Mouse (Mus musculus) stomach, embryonic 16.5 days (tissue): ENCODE data around the gene Mvb12a. TPM values are rescaled to one million over a fixed set of nuclear protein-coding genes. Genes with fewer than 3 reads are reported as not detected.
A peak's percentile ranks its signal among the peaks of the same experiment; 100 is the strongest.

ENCODE experiments used
- ATAC-seq: fragments of 200-750 bp; cut with Nextera tagmentation; 2 replicates; pipeline ENCODE4 v1.8.0; 2017; ENCODE audit warnings: moderate number of reproducible peaks, moderate TSS enrichment; ENCODE audit not compliant: insufficient read depth, low FRiP score
- H3K27ac ChIP-seq: fragments of 300-500 bp; sonication (generic); 2 replicates; pipeline ENCODE4 v1.5.1; 2014; ENCODE audit warnings: low read length
- H3K27me3 ChIP-seq: fragments of 300-500 bp; sonication (generic); 2 replicates; pipeline ENCODE4 v1.6.1; 2014; ENCODE audit warnings: low read length, control low read depth, mixed read lengths; ENCODE audit not compliant: control insufficient read depth, insufficient read depth
- H3K36me3 ChIP-seq: fragments of 300-500 bp; sonication (generic); 2 replicates; pipeline ENCODE4 v1.6.1; 2014; ENCODE audit warnings: low read length; ENCODE audit not compliant: control insufficient read depth, insufficient read depth
- H3K4me1 ChIP-seq: fragments of 300-500 bp; sonication (generic); 2 replicates; pipeline ENCODE4 v1.6.1; 2014; ENCODE audit warnings: low read length, control low read depth, mixed read lengths; ENCODE audit not compliant: control insufficient read depth, insufficient read depth
- H3K4me2 ChIP-seq: fragments of 300-500 bp; sonication (generic); 2 replicates; pipeline ENCODE4 v1.6.1; 2014; ENCODE audit warnings: low read depth, low read length, mixed read lengths
- H3K4me3 ChIP-seq: fragments of 300-500 bp; sonication (generic); replicated peaks from 2 replicates; pipeline ENCODE4 v1.5.1; 2014; ENCODE audit warnings: mild to moderate bottlenecking, low read length
- H3K9ac ChIP-seq: fragments of 300-500 bp; sonication (generic); 2 replicates; pipeline ENCODE4 v1.6.1; 2014; ENCODE audit warnings: low read length
- H3K9me3 ChIP-seq: fragments of 300-500 bp; sonication (generic); replicated peaks from 2 replicates; pipeline ENCODE4 v1.6.1; 2016; ENCODE audit warnings: low read length, control low read depth; ENCODE audit not compliant: control insufficient read depth
- WGBS: fragments of 180-500 bp; shearing (Covaris S2); extraction: QIAGEN DNeasy Blood & Tissue Kit; methylation state at CpG from one replicate; pipeline ENCODE4 v1.1.7; 2014; 5-methylcytosine and 5-hydroxymethylcytosine counted together
- polyA plus RNA-seq: library from polyadenylated mRNA; unstranded; fragments of >200 nt; fragmentation: Nextera tagmentation; extraction: Ambion mirVana; gene quantifications from 2 replicates; pipeline ENCODE4 v1.2.1, GENCODE M21; 2015

Mvb12a gene
- polyA plus RNA-seq, 1 experiment from 2014 or later, result 103 TPM

DNA sequence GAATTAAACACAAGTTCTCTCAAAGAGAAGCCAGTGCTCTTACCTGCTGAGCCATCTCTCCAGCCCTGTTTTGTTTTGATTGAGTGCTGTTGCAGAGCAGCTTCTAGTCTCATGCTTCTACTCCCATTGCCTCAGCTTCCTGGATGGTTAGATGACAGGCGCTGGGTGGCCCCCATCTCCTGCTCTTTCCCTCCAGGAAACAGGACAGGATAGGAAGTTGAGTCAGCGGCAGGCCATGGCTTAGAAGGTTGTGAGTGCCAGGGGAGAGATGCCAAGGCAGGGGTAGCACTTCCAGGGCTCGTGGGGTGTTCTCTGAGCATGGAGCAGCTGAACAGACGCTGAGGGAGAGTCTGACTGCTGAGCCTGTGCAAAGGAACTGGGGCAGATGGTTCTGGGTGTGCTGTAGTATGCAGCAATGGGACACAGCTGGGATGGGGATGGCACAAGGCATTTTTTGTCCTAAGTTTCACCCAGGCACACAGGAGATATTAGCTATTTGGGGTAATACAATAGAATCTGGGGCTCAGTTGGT lies 35.2 kb downstream of the Mvb12a start:
- Histone ChIP-seq H3K4me3 (no peak overlapping the region), H3K4me1 (no peaks in the 10 kb centered on the region), H3K27me3 (no peaks in the 10 kb centered on the region), H3K9me3 (no peaks in the 10 kb centered on the region), H3K4me2 (no peak overlapping the region), H3K9ac (no peak overlapping the region), H3K36me3 (no peaks in the 10 kb centered on the region), H3K27ac (no peak overlapping the region)
- WGBS, result 70% methylated on average over 4 of the region's 4 CpGs
- ATAC-seq, result no peak

DNA sequence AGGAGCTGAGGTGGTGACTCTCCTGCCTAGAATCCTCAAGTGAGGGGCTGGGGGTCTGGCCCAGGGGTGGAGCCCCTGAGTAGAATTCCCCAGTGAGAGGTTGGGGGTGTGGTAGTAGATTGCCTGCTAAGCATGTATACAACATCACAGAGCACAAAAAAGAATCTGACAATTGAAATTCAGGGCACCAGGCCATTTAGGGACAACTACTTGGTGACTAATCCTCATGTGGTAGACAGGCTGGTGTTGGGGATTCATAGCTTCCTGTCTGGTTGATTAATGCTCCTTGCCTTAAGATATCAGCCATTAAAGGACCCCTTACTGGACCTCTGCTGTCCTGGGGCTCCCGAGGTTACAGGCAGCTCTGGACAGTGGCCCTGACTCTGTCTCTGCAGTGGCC lies 36.3 kb downstream of the Mvb12a start:
- ATAC-seq, result no peak
- no peaks in the 10 kb centered on the region for H3K36me3 ChIP-seq
- no peaks in the 10 kb centered on the region for H3K4me1 ChIP-seq
- 76% methylated on average over 1 of the region's 1 CpGs for WGBS
- no peak overlapping the region for H3K4me3 ChIP-seq
- no peak overlapping the region for H3K27ac ChIP-seq
- no peaks in the 10 kb centered on the region for H3K27me3 ChIP-seq
- no peak overlapping the region for H3K9ac ChIP-seq
- no peaks in the 10 kb centered on the region for H3K9me3 ChIP-seq
- H3K4me2 ChIP-seq, result no peak overlapping the region

DNA sequence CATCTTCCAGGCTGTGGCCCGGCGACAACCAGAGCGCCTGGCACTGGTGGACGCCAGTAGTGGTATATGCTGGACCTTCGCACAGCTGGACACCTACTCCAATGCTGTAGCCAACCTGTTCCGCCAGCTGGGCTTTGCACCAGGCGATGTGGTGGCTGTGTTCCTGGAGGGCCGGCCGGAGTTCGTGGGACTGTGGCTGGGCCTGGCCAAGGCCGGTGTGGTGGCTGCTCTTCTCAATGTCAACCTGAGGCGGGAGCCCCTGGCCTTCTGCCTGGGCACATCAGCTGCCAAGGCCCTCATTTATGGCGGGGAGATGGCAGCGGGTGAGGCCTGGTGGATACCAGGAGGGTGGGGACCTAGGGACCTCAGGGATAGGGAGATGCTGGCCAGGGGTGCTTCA lies 36.8 kb downstream of the Mvb12a start:
- WGBS, result 88% methylated on average over 14 of the region's 14 CpGs
- H3K9ac ChIP-seq, result no peak overlapping the region
- H3K4me1 ChIP-seq, result no peaks in the 10 kb centered on the region
- no peak overlapping the region for H3K4me3 ChIP-seq
- no peak for ATAC-seq
- H3K27ac ChIP-seq, result no peak overlapping the region
- H3K27me3 ChIP-seq, result no peaks in the 10 kb centered on the region
- peaks cover 3% of the 10 kb centered on the region for H3K36me3 ChIP-seq
- H3K9me3 ChIP-seq, result no peaks in the 10 kb centered on the region
- no peak overlapping the region for H3K4me2 ChIP-seq

DNA sequence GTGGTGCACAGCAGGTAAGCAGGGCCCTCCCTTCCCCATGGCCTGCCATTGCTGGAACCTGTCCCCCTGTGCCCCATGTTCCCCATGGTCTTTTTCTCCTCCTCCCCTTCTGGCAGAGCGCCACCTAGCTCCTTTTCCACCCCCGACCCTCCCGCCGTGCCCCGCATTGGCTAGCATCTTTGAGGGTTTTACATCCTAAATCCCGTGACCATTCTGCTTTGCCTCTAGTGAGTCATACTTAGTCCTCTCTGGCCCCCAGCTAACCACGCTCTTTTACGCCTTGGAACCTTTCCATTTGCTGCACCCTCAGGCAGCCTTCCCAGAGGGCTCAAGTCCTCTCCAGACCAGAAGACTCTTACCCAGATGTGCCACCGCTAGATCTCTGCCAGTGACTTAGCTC lies 37.5 kb downstream of the Mvb12a start:
- H3K27ac ChIP-seq, result peak overlapping the region; percentile 58; the same call in 1 of the 2 replicates
- H3K36me3 ChIP-seq, result peaks cover 5% of the 10 kb centered on the region
- H3K9ac ChIP-seq, result no peak overlapping the region
- H3K4me2 ChIP-seq, result no peak overlapping the region
- H3K4me3 ChIP-seq, result no peak overlapping the region
- ATAC-seq, result no peak
- H3K4me1 ChIP-seq, result no peaks in the 10 kb centered on the region
- WGBS, result 55% methylated on average over 9 of the region's 9 CpGs
- H3K27me3 ChIP-seq, result no peaks in the 10 kb centered on the region
- no peaks in the 10 kb centered on the region for H3K9me3 ChIP-seq

DNA sequence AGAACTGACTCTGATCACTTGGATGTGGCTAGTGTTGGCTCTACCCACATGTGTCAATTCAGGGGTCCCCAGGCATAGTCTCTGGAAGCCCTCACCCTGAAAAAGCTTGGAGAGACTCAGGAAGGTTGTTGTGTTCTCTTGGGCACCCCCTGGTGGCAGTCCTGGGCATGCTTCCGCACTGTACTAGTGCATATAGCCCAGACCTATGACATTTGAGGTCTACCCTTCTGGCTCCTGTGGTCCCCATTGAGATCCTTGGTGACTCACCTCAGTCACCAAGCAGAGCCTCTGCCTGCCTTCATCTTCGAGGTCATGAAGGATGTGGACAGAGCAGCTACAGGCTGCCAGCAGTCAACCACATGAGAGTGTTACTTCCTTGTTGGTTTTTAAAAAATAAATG lies 44.2 kb downstream of the Mvb12a start:
- no peaks in the 10 kb centered on the region for H3K9me3 ChIP-seq
- no peak overlapping the region for H3K27ac ChIP-seq
- no peak overlapping the region for H3K4me2 ChIP-seq
- no peaks in the 10 kb centered on the region for H3K27me3 ChIP-seq
- ATAC-seq, result no peak
- peaks cover 8% of the 10 kb centered on the region for H3K4me1 ChIP-seq
- peaks cover 5% of the 10 kb centered on the region for H3K36me3 ChIP-seq
- H3K4me3 ChIP-seq, result no peak overlapping the region
- 71% methylated on average over 2 of the region's 2 CpGs for WGBS
- H3K9ac ChIP-seq, result no peak overlapping the region

DNA sequence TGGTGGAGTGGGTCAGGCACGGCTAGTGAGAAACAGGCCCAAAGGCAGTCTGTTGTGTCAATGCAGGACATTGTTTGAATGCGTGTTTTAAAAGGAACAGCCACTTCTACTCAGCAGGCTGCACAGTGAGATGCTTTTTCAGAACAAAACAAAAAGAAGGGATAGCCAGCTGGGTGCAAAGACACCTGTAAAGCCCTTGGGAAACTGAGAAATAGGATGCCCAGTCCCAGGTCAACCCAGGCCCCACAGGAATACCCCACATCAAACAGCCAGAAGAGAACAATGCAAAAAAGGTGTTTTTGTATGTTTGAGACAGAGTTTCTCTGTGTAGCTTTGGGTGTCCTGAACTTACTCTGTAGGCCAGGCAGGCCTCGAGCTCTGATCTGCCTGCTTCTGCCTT lies 46.0 kb downstream of the Mvb12a start:
- H3K9ac ChIP-seq, result no peak overlapping the region
- H3K27me3 ChIP-seq, result no peaks in the 10 kb centered on the region
- H3K36me3 ChIP-seq, result peaks cover 5% of the 10 kb centered on the region
- ATAC-seq, result no peak
- 75% methylated on average over 3 of the region's 3 CpGs for WGBS
- H3K4me1 ChIP-seq, result peaks cover 19% of the 10 kb centered on the region
- H3K27ac ChIP-seq, result no peak overlapping the region
- no peak overlapping the region for H3K4me3 ChIP-seq
- no peak overlapping the region for H3K4me2 ChIP-seq
- no peaks in the 10 kb centered on the region for H3K9me3 ChIP-seq

DNA sequence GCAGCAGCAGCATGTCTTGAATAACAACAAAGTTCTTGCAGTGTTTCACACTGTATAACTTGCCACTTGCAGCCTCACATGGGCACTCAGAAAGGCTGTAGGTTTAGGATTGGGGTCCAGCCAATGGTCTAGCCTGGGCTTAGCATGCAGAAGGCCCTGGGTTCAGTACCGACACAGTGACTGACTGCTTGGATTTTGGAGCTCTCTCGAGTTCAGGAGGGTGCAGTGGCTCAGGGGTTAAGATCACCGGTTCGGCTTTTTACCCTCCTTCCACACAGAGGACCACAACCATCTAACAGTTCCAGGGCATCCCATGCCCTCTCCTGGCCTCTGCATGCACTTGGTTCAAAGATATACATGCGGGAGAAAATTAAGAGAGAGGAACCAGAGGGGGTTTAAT lies 48.3 kb downstream of the Mvb12a start:
- Histone ChIP-seq H3K27ac (peak overlapping the region; percentile 99), H3K27me3 (no peaks in the 10 kb centered on the region), H3K9ac (peak overlapping the region; percentile 98), H3K36me3 (no peaks in the 10 kb centered on the region; the same call in 1 of the 2 replicates), H3K4me3 (peak overlapping the region; percentile 94), H3K9me3 (no peaks in the 10 kb centered on the region), H3K4me2 (peak overlapping the region; percentile 68), H3K4me1 (peaks cover 24% of the 10 kb centered on the region)
- ATAC-seq, result no peak
- WGBS, result 17% methylated on average over 5 of the region's 5 CpGs

DNA sequence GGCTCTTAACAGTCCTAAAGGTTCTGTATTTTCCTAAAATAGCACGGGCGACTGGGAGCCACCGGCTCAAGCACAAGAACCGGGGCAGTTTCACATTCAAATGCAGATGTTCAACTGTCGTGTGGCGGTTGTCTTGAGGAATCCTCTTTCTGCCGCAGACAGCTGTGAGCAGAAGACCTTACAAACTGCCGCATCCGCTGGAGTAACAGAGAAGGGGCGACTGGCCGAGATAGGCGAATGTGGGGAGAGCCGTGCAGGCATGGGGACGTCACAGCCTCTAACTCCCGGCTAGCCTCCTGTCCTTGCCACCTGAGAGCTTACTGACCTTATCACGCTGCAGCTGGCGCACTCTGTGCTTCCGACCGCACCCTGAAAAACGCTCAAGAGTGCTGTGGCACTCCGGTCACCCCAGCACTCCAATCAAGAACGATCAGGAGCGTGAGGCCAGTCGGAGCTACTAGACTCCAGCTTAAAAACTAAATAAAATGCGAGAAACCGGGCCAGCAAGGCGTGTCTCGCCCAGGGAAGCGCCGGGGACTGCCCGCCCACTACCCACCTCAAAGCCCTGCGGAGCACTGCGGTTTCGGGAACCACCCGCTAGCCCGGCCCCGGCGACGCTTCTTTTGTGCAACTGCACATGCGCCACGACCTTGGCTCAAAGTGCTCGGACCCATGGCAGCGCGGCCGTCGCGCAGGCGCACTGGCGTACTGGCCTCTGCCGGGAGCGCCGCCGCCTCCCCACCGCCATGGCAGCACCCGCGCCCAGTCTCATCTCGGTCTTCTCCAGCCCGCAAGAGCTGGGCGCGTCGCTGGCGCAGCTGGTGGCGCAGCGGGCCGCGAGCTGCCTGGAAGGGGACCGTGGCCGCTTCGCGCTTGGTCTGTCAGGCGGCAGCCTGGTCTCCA lies 49.0 kb downstream of the Mvb12a start, which contains the start of gene Pgls:
Gene Pgls, plus strand, starts transcription at position 706 of the 903 bp plus-strand sequence.
- under 1% methylated on average over 70 of the region's 71 CpGs for WGBS
- peak; percentile 88 for ATAC-seq

More for the DNA sequence above, 49.0 kb downstream of the Mvb12a start, which contains the start of gene Pgls:
- H3K36me3 ChIP-seq, result no peaks in the 10 kb centered on the region; the same call in 1 of the 2 replicates
- H3K27me3 ChIP-seq, result no peaks in the 10 kb centered on the region
- no peaks in the 10 kb centered on the region for H3K9me3 ChIP-seq
- peak within 1 kb of the TSS; percentile 94 for H3K4me3 ChIP-seq
- peak within 1 kb of the TSS; percentile 99 for H3K27ac ChIP-seq
- peak within 1 kb of the TSS; percentile 98 for H3K9ac ChIP-seq
- peak within 1 kb of the TSS; percentile 68 for H3K4me2 ChIP-seq
- H3K4me1 ChIP-seq, result peaks cover 24% of the 10 kb centered on the region
